Mouse (Mus musculus): Measurements from ENCODE around the gene Ctbp2. TPM values are rescaled to one million over a fixed set of nuclear protein-coding genes. Genes with fewer than 3 reads are reported as not detected.

The Ctbp2 gene
- total RNA-seq, 4 experiments from 2014 or later = 60.6 to 88.6 (median 73.7) TPM

- DNase-seq = no peak
These were observed 83.3 kb downstream of the Ctbp2 start for GRCm38 (mm10) chr7:133040688-133041345.

- DNase-seq = no peak
These were observed 84.4 kb downstream of the Ctbp2 start for GRCm38 (mm10) chr7:133039556-133040255.

GRCm38 (mm10) chr7:133037618-133038017 lies 86.5 kb downstream of the Ctbp2 start:
- DNase-seq = no peak

- no peak for DNase-seq
These were observed 86.9 kb downstream of the Ctbp2 start for GRCm38 (mm10) chr7:133037217-133037616.

GRCm38 (mm10) chr7:133035901-133036300 lies 88.3 kb downstream of the Ctbp2 start:
- no peak for DNase-seq

GRCm38 (mm10) chr7:133032589-133033203 lies 91.5 kb downstream of the Ctbp2 start:
- DNase-seq = no peak

GRCm38 (mm10) chr7:133029496-133030047 lies 94.6 kb downstream of the Ctbp2 start:
- no peak for DNase-seq

GRCm38 (mm10) chr7:133029004-133029403 lies 95.2 kb downstream of the Ctbp2 start:
- DNase-seq = no peak

GRCm38 (mm10) chr7:133027930-133028329 lies 96.2 kb downstream of the Ctbp2 start:
- no peak for DNase-seq

- DNase-seq = no peak
These were observed 99.5 kb downstream of the Ctbp2 start for GRCm38 (mm10) chr7:133024694-133025093.

- DNase-seq = no peak
These were observed 104.6 kb downstream of the Ctbp2 start for GRCm38 (mm10) chr7:133019481-133020020.

GRCm38 (mm10) chr7:133018961-133019360 lies 105.2 kb downstream of the Ctbp2 start:
- DNase-seq = no peak

- DNase-seq = no peak
These were observed 108.6 kb downstream of the Ctbp2 start for GRCm38 (mm10) chr7:133015416-133016070.

- no peak for DNase-seq
These were observed 109.5 kb downstream of the Ctbp2 start for GRCm38 (mm10) chr7:133014631-133015030.

- DNase-seq = no peak
These were observed 110.2 kb downstream of the Ctbp2 start for GRCm38 (mm10) chr7:133013923-133014322.

- DNase-seq = no peak
These were observed 111.4 kb downstream of the Ctbp2 start for GRCm38 (mm10) chr7:133012637-133013366.

GRCm38 (mm10) chr7:133011611-133012010 lies 112.5 kb downstream of the Ctbp2 start:
- DNase-seq = no peak

GRCm38 (mm10) chr7:133011191-133011590 lies 113.0 kb downstream of the Ctbp2 start:
- peak; percentile 59 for DNase-seq

GRCm38 (mm10) chr7:133010477-133010876 lies 113.7 kb downstream of the Ctbp2 start:
- no peak for DNase-seq

GRCm38 (mm10) chr7:133009676-133010075 lies 114.5 kb downstream of the Ctbp2 start:
- no peak for DNase-seq

GRCm38 (mm10) chr7:133008663-133009062 lies 115.5 kb downstream of the Ctbp2 start:
- DNase-seq = no peak

- peak; percentile 92 for DNase-seq
These were observed 116.8 kb downstream of the Ctbp2 start for GRCm38 (mm10) chr7:133007343-133007742.
